Mouse (Mus musculus) stomach, embryonic 14.5 days (tissue): ENCODE data around the gene Ncoa5. TPM values are rescaled to one million over a fixed set of nuclear protein-coding genes. Genes with fewer than 3 reads are reported as not detected.

Experiments
- ATAC-seq: fragments of 200-750 bp; cut with Nextera tagmentation; 2 replicates; pipeline ENCODE4 v1.8.0; 2017; ENCODE audit warnings: low read depth, moderate TSS enrichment; ENCODE audit not compliant: insufficient number of reproducible peaks, insufficient read depth, low FRiP score
- H3K27ac ChIP-seq: fragments of 300-500 bp; sonication (generic); 2 replicates; pipeline ENCODE4 v1.5.1; 2014; ENCODE audit warnings: mild to moderate bottlenecking, low read length, moderate library complexity, mixed read lengths
- H3K27me3 ChIP-seq: fragments of 300-500 bp; sonication (generic); 2 replicates; pipeline ENCODE4 v1.6.1; 2014; ENCODE audit warnings: low read length, control low read depth, mixed read lengths; ENCODE audit not compliant: control insufficient read depth, insufficient read depth
- H3K36me3 ChIP-seq: fragments of 300-500 bp; sonication (generic); 2 replicates; pipeline ENCODE4 v1.6.1; 2014; ENCODE audit warnings: mild to moderate bottlenecking, control low read depth, low read length, moderate library complexity, mixed read lengths; ENCODE audit not compliant: control insufficient read depth, insufficient read depth
- H3K4me1 ChIP-seq: fragments of 300-500 bp; sonication (generic); 2 replicates; pipeline ENCODE4 v1.6.1; 2014; ENCODE audit warnings: low read length, control low read depth, mixed read lengths; ENCODE audit not compliant: control insufficient read depth, insufficient read depth
- H3K4me2 ChIP-seq: fragments of 300-500 bp; sonication (generic); replicated peaks from 2 replicates; pipeline ENCODE4 v1.6.1; 2014; ENCODE audit warnings: low read depth, low read length, control low read depth
- H3K4me3 ChIP-seq: fragments of 300-500 bp; sonication (generic); 2 replicates; pipeline ENCODE4 v1.5.1; 2014; ENCODE audit warnings: low read depth, low read length, control low read depth
- H3K9ac ChIP-seq: fragments of 300-500 bp; sonication (generic); replicated peaks from 2 replicates; pipeline ENCODE4 v1.6.1; 2014; ENCODE audit warnings: low read depth, mild to moderate bottlenecking, control low read depth, low read length, moderate library complexity, mixed read lengths
- H3K9me3 ChIP-seq: fragments of 300-500 bp; sonication (generic); 2 replicates; pipeline ENCODE4 v1.6.1; 2016; ENCODE audit warnings: low read depth, low read length, control low read depth; ENCODE audit not compliant: control insufficient read depth
- WGBS: fragments of 180-500 bp; shearing (Covaris S2); extraction: QIAGEN DNeasy Blood & Tissue Kit; methylation state at CpG from one replicate; pipeline ENCODE4 v1.1.7; 2014; 5-methylcytosine and 5-hydroxymethylcytosine counted together
- polyA plus RNA-seq: library from polyadenylated mRNA; unstranded; fragments of >200 nt; fragmentation: Nextera tagmentation; extraction: Ambion mirVana; gene quantifications from 2 replicates; pipeline ENCODE4 v1.2.1, GENCODE M21; 2014

The Ncoa5 gene
- polyA plus RNA-seq, 1 experiment from 2014 or later: 53.8 TPM

DNA sequence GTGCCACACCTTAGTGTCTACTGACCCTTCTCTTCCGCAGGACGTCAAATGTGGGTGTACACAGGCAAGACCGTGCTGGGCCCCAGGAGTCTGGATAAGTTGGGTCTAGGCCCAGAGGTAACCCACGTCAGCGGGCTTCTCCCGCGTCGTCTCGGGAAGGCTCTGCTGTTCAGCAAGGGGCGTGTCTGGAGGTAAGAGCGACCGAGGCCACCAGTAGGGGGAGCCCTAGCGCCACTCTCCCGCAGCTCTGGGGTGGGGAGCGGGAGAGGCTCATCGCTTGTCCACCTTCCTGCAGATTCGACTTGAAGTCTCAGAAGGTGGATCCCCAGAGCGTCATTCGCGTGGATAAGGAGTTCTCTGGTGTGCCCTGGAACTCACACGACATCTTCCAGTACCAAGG is 81.4 kb downstream of the Ncoa5 start:
- peak; percentile 61 for ATAC-seq
- peaks cover 6% of the 10 kb centered on the region; the same call in 1 of the 2 replicates for H3K4me1 ChIP-seq
- H3K9ac ChIP-seq: no peak overlapping the region
- no peaks in the 10 kb centered on the region for H3K9me3 ChIP-seq
- no peaks in the 10 kb centered on the region for H3K36me3 ChIP-seq
- no peak overlapping the region for H3K27ac ChIP-seq
- no peak overlapping the region; the same call in 1 of the 2 replicates for H3K4me2 ChIP-seq
- no peak overlapping the region for H3K4me3 ChIP-seq
- peaks cover 34% of the 10 kb centered on the region for H3K27me3 ChIP-seq
- under 1% methylated on average over 21 of the region's 21 CpGs for WGBS

DNA sequence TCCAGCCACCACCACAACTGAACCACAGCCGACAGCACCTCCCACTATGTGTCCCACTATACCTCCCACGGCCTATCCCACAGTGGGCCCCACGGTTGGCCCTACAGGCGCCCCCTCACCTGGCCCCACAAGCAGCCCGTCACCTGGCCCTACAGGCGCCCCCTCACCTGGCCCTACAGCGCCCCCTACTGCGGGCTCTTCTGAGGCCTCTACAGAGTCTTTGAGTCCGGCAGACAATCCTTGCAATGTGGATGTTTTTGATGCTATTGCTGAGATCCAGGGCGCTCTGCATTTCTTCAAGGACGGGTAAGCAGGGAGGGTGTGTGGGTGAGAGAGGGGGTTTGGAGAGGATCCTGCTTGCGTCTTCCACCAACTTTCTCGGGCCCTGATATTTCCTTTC is 82.2 kb downstream of the Ncoa5 start:
- H3K9ac ChIP-seq: no peak overlapping the region
- no peaks in the 10 kb centered on the region for H3K9me3 ChIP-seq
- H3K27me3 ChIP-seq: peaks cover 40% of the 10 kb centered on the region
- no peak for ATAC-seq
- no peak overlapping the region for H3K4me3 ChIP-seq
- no peak overlapping the region for H3K4me2 ChIP-seq
- 39% methylated on average over 13 of the region's 13 CpGs for WGBS
- no peak overlapping the region for H3K27ac ChIP-seq
- no peaks in the 10 kb centered on the region for H3K36me3 ChIP-seq
- H3K4me1 ChIP-seq: peaks cover 6% of the 10 kb centered on the region; the same call in 1 of the 2 replicates

DNA sequence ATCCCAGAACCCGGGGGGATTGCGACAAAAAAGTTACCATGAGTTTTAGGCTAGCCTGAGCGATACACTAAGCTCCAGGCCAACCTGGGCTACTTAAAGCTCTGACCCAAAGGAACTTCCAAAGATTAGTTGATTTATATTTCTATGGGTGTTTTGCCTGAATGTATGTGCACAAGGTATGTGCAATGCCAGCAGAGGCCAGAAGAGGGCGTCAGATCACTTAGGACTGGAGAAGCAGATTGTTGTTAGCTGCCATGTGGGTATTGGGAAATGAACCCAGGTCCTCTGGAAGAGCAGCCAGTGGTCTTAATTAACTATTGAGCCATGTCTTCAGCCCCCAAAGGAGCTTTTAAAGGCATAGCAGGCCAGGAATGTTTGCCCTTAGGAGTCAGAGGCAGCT is 82.9 kb downstream of the Ncoa5 start:
- Histone ChIP-seq H3K4me2 (no peak overlapping the region), H3K27me3 (peaks cover 42% of the 10 kb centered on the region), H3K9me3 (no peaks in the 10 kb centered on the region), H3K27ac (no peak overlapping the region), H3K9ac (no peak overlapping the region), H3K4me1 (peaks cover 6% of the 10 kb centered on the region; the same call in 1 of the 2 replicates), H3K36me3 (no peaks in the 10 kb centered on the region), H3K4me3 (no peak overlapping the region)
- 81% methylated on average over 4 of the region's 4 CpGs for WGBS
- no peak for ATAC-seq

DNA sequence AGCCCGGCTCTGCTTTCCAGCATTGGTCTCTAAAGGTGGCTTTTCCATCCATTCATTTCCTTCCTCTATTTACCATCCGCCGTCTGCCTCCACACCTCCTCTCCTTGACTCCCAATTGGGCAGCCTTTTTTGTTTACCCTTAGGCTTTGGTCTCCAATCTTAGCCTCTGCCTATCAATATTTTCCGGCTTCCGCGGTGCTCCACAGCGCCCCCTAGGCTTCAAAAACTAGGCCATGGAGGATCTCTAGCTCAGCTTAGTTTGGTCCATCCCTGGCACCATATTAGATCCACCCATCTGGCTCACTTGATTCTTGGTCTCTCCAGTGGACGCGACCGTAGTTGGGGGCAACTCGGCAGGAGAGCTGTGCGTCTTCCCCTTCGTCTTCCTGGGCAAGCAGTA is 84.2 kb downstream of the Ncoa5 start:
- no peak overlapping the region for H3K4me3 ChIP-seq
- H3K27me3 ChIP-seq: peaks cover 42% of the 10 kb centered on the region
- ATAC-seq: no peak
- no peaks in the 10 kb centered on the region for H3K9me3 ChIP-seq
- 27% methylated on average over 13 of the region's 13 CpGs for WGBS
- no peaks in the 10 kb centered on the region for H3K36me3 ChIP-seq
- no peak overlapping the region for H3K9ac ChIP-seq
- peaks cover 6% of the 10 kb centered on the region; the same call in 1 of the 2 replicates for H3K4me1 ChIP-seq
- no peak overlapping the region for H3K27ac ChIP-seq
- H3K4me2 ChIP-seq: no peak overlapping the region

Other genes with a start within 250 kb of the Ncoa5 start
- gene Snx21, start 249.0 kb downstream of the Ncoa5 start, polyA plus RNA-seq: 24.4 and 29.5 TPM in 2 replicates
- gene Acot8, start 230.0 kb downstream of the Ncoa5 start, polyA plus RNA-seq: 18.8 and 19.2 TPM in 2 replicates
- 9.0 and 9.2 TPM in 2 replicates for gene Zswim3, start 229.8 kb downstream of the Ncoa5 start, polyA plus RNA-seq
- gene Zswim1, start 212.2 kb downstream of the Ncoa5 start, polyA plus RNA-seq: 16.0 and 17.6 TPM in 2 replicates
- gene Spata25, start 206.3 kb downstream of the Ncoa5 start, polyA plus RNA-seq: not detected in 2 replicates
- 130 and 134 TPM in 2 replicates for gene Ctsa, start 202.0 kb downstream of the Ncoa5 start, polyA plus RNA-seq
- 6.3 and 8.3 TPM in 2 replicates for gene Neurl2, start 201.4 kb downstream of the Ncoa5 start, polyA plus RNA-seq
- gene Pltp, start 177.2 kb downstream of the Ncoa5 start, polyA plus RNA-seq: 50.6 and 53.2 TPM in 2 replicates
- gene Pcif1, start 155.6 kb downstream of the Ncoa5 start, polyA plus RNA-seq: 70.6 and 87.3 TPM in 2 replicates
- gene Zfp335, start 123.1 kb downstream of the Ncoa5 start, polyA plus RNA-seq: 11.8 and 12.7 TPM in 2 replicates
- gene Mmp9, start 94.1 kb downstream of the Ncoa5 start, polyA plus RNA-seq: 1.2 and 1.8 TPM in 2 replicates
- gene Slc12a5, start 74.1 kb downstream of the Ncoa5 start, polyA plus RNA-seq: 1.4 and 2.1 TPM in 2 replicates
- 8.3 and 9.7 TPM in 2 replicates for gene Cd40, start 20.8 kb upstream of the Ncoa5 start, polyA plus RNA-seq
- gene 1700025C18Rik, start 55.9 kb upstream of the Ncoa5 start, polyA plus RNA-seq: not detected in 2 replicates
- gene Cdh22, start 200.0 kb upstream of the Ncoa5 start, polyA plus RNA-seq: 0.27 and 0.32 TPM in 2 replicates